Mouse (Mus musculus): ENCODE results near the gene Mroh3. TPM values are rescaled to one million over a fixed set of nuclear protein-coding genes. Genes with fewer than 3 reads are reported as not detected.

Mroh3 gene
- polyA plus RNA-seq, 1 experiment from 2014 or later: 0.78 TPM

DNA sequence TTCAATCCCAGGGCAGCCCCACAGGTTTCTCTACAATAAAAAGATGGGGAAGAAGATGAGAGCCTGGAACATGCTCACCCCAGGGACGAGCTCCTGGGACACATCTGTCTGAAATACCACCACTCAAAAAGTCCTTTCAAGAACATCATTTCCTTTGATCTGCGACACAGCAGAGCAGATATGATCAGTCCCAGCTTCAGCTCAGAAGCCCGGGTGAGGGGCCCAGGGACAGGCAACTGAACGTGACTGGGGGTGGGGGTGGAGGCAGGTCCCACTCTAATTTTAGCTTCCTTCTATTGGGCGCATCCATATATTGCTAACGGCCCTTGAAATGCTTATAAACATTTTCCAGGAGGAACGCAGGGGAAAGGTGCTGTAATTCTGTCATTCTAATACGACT lies 43.0 kb upstream of the Mroh3 start:
- Histone ChIP-seq H3K9ac (ENCODE audit: low read length) (no peak overlapping the region), H3K4me2 (replicated peaks; ENCODE audit: low read depth) (no peak overlapping the region), H3K9me3 (ENCODE audit: control insufficient read depth, low read length) (no peaks in the 10 kb centered on the region), H3K27me3 (ENCODE audit: control insufficient read depth, insufficient read depth, low read length) (peaks cover 5% of the 10 kb centered on the region; the same call in 1 of the 2 replicates), H3K36me3 (ENCODE audit: control insufficient read depth, insufficient read depth, low read length) (no peaks in the 10 kb centered on the region), H3K4me3 (ENCODE audit: low read depth, low read length) (no peak overlapping the region), H3K27ac (replicated peaks) (no peak overlapping the region), H3K4me1 (replicated peaks; ENCODE audit: control insufficient read depth, insufficient read depth) (peaks cover 4% of the 10 kb centered on the region; the same call in 1 of the 2 replicates)
- ATAC-seq (ENCODE audit: low FRiP score, low TSS enrichment): no peak
- no peak for TF ChIP-seq CTCF (IDR thresholded peaks at IDR 0.05; ENCODE audit: low read depth)
- TF ChIP-seq EP300 (optimal IDR thresholded peaks at IDR 0.05): no peak
- WGBS: 68% methylated on average over 8 of the region's 8 CpGs
- no peak for DNase-seq (ENCODE audit: low spot score)

DNA sequence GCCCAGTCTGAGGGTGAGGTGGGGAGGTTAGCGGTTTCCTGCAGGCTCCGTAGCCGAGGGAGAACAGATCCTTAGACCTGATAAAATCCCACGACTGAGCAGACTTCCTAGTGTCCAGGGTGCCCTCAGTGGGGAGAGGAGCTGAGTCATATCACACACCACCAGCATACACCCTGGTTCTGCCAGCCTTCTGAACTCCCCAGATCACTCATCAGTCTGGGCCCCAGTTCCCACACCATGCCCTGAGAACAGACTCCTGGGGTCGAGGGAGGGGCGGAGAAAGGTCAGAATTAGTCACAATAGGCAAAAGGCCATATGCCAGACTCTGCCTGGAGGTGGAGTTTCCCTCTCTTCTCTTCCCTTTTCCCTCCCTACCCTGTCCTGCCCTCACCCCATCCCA lies 42.5 kb upstream of the Mroh3 start:
- WGBS: 36% methylated on average over 6 of the region's 6 CpGs
- Histone ChIP-seq H3K27ac (replicated peaks) (no peak overlapping the region), H3K27me3 (ENCODE audit: control insufficient read depth, insufficient read depth, low read length) (peaks cover 5% of the 10 kb centered on the region; the same call in 1 of the 2 replicates), H3K4me2 (replicated peaks; ENCODE audit: low read depth) (no peak overlapping the region), H3K9ac (ENCODE audit: low read length) (no peak overlapping the region), H3K9me3 (ENCODE audit: control insufficient read depth, low read length) (no peaks in the 10 kb centered on the region), H3K4me3 (ENCODE audit: low read depth, low read length) (no peak overlapping the region), H3K36me3 (ENCODE audit: control insufficient read depth, insufficient read depth, low read length) (no peaks in the 10 kb centered on the region), H3K4me1 (replicated peaks; ENCODE audit: control insufficient read depth, insufficient read depth) (no peaks in the 10 kb centered on the region; the same call in 1 of the 2 replicates)
- TF ChIP-seq EP300 (optimal IDR thresholded peaks at IDR 0.05) (no peak), CTCF (IDR thresholded peaks at IDR 0.05; ENCODE audit: low read depth) (no peak)
- DNase-seq (ENCODE audit: low spot score) (peak; percentile 29), ATAC-seq (ENCODE audit: low FRiP score, low TSS enrichment) (peak; percentile 79)

DNA sequence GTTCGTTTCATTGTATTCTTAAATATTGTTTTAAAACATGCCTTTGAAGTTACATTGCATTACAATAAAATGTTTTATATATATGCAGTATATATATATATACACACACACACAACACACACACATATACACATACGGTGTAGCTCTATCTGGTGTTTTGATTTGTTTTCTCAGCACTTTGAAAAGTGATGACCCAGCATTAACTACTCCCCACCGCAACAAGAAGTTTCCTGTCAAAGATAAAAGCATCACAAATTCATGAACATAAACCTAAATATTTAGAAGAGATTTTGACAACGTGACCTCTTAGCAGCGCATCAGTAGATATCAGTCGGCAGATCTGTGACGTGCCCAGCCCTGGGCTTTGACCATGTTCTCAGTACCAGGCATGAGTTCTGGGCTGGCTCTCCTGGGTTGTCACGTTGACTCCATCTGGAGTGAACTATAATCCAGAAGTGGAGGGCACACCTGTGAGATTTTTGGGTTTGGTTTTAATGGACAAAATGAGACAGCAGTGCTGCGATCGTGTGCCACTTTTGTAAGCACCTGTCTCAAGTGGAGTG lies 42.0 kb upstream of the Mroh3 start:
- H3K9ac ChIP-seq (ENCODE audit: low read length): no peak overlapping the region
- no peak overlapping the region for H3K4me3 ChIP-seq (ENCODE audit: low read depth, low read length)
- H3K36me3 ChIP-seq (ENCODE audit: control insufficient read depth, insufficient read depth, low read length): no peaks in the 10 kb centered on the region
- DNase-seq (ENCODE audit: low spot score) (no peak), ATAC-seq (ENCODE audit: low FRiP score, low TSS enrichment) (no peak)
- H3K27me3 ChIP-seq (ENCODE audit: control insufficient read depth, insufficient read depth, low read length): peaks cover 3% of the 10 kb centered on the region; the same call in 1 of the 2 replicates
- H3K4me1 ChIP-seq (replicated peaks; ENCODE audit: control insufficient read depth, insufficient read depth): no peaks in the 10 kb centered on the region
- TF ChIP-seq EP300 (optimal IDR thresholded peaks at IDR 0.05) (no peak), CTCF (IDR thresholded peaks at IDR 0.05; ENCODE audit: low read depth) (no peak)
- H3K9me3 ChIP-seq (ENCODE audit: control insufficient read depth, low read length): no peaks in the 10 kb centered on the region
- H3K27ac ChIP-seq (replicated peaks): no peak overlapping the region
- no peak overlapping the region for H3K4me2 ChIP-seq (replicated peaks; ENCODE audit: low read depth)
- 65% methylated on average over 10 of the region's 10 CpGs for WGBS

DNA sequence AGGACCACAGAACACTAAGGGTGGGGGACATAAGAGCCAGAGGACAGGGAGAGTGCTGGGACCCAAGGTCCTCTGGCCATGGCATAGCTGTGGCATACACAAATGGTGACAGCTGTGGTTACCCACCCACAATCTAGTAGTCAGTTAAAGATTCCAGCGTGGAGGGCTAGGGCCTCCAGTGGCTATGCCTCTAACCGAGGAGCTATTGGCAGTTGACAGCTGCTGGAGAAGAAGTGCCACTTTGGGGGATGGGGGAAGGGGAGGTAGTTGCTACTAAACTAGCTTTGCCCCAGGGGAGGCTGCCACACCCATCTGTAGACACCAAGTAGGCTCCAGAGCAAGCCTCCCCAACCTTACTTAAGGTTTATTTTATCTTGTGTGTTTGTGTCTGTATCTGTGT lies 40.8 kb upstream of the Mroh3 start:
- no peaks in the 10 kb centered on the region for H3K36me3 ChIP-seq (ENCODE audit: control insufficient read depth, insufficient read depth, low read length)
- H3K27ac ChIP-seq (replicated peaks): no peak overlapping the region
- TF ChIP-seq EP300 (optimal IDR thresholded peaks at IDR 0.05) (no peak), CTCF (IDR thresholded peaks at IDR 0.05; ENCODE audit: low read depth) (no peak)
- no peak overlapping the region for H3K4me3 ChIP-seq (ENCODE audit: low read depth, low read length)
- WGBS: 21% methylated on average over 2 of the region's 2 CpGs
- no peaks in the 10 kb centered on the region for H3K27me3 ChIP-seq (ENCODE audit: control insufficient read depth, insufficient read depth, low read length)
- no peak overlapping the region for H3K9ac ChIP-seq (ENCODE audit: low read length)
- no peak overlapping the region for H3K4me2 ChIP-seq (replicated peaks; ENCODE audit: low read depth)
- no peaks in the 10 kb centered on the region for H3K9me3 ChIP-seq (ENCODE audit: control insufficient read depth, low read length)
- ATAC-seq (ENCODE audit: low FRiP score, low TSS enrichment) (no peak), DNase-seq (ENCODE audit: low spot score) (no peak)
- no peaks in the 10 kb centered on the region for H3K4me1 ChIP-seq (replicated peaks; ENCODE audit: control insufficient read depth, insufficient read depth)

DNA sequence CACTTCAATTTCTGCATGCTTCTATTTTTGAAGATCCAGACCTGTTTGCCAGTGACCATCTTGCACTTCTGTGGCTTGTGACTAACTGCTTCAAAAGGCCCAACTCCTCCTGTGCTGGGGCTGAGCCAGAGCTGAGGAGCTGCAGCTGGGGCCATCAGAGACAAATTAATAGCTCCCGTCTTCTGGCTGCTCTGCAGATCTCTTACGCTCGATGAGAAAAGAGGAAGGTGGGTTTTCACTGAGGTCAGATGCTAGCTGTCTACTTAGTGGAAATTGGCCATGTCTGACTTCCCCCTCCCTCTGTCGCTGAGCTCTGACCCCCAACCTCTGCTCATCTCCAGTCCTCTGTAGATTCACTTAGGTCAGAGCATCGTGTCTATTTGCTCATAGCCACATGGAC lies 37.0 kb upstream of the Mroh3 start:
- Histone ChIP-seq H3K9me3 (ENCODE audit: control insufficient read depth, low read length) (no peaks in the 10 kb centered on the region), H3K4me3 (ENCODE audit: low read depth, low read length) (no peak overlapping the region), H3K27ac (replicated peaks) (no peak overlapping the region), H3K4me2 (replicated peaks; ENCODE audit: low read depth) (no peak overlapping the region), H3K36me3 (ENCODE audit: control insufficient read depth, insufficient read depth, low read length) (no peaks in the 10 kb centered on the region), H3K27me3 (ENCODE audit: control insufficient read depth, insufficient read depth, low read length) (no peaks in the 10 kb centered on the region), H3K9ac (ENCODE audit: low read length) (no peak overlapping the region), H3K4me1 (replicated peaks; ENCODE audit: control insufficient read depth, insufficient read depth) (no peaks in the 10 kb centered on the region)
- 38% methylated on average over 5 of the region's 5 CpGs for WGBS
- no peak for ATAC-seq (ENCODE audit: low FRiP score, low TSS enrichment)
- TF ChIP-seq CTCF (IDR thresholded peaks at IDR 0.05; ENCODE audit: low read depth) (no peak), EP300 (optimal IDR thresholded peaks at IDR 0.05) (no peak)
- no peak for DNase-seq (ENCODE audit: low spot score)

DNA sequence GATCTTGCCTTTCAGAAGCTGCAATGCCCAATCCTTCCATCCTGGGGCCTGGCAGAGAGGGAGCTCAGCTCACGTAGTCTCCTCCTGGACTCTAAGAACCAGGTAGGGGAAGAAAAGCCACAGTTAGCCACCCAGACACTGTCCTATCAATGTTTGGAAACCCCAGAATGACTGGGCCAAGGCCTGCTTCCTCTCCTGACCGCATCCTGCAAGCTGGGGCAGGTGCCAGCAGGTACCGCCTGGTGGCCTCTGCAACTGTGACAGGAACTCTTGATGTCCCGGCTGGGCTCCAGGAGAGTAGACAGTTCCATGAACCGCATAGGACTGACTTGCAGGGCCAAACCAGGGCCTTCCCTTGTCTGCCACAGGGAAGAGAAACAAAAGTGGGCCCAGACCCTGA lies 34.8 kb upstream of the Mroh3 start:
- no peak for ATAC-seq (ENCODE audit: low FRiP score, low TSS enrichment)
- H3K9me3 ChIP-seq (ENCODE audit: control insufficient read depth, low read length): no peaks in the 10 kb centered on the region
- H3K4me1 ChIP-seq (replicated peaks; ENCODE audit: control insufficient read depth, insufficient read depth): no peaks in the 10 kb centered on the region
- H3K4me2 ChIP-seq (replicated peaks; ENCODE audit: low read depth): no peak overlapping the region
- H3K36me3 ChIP-seq (ENCODE audit: control insufficient read depth, insufficient read depth, low read length): no peaks in the 10 kb centered on the region
- 84% methylated on average over 5 of the region's 5 CpGs for WGBS
- no peak overlapping the region for H3K4me3 ChIP-seq (ENCODE audit: low read depth, low read length)
- H3K27me3 ChIP-seq (ENCODE audit: control insufficient read depth, insufficient read depth, low read length): no peaks in the 10 kb centered on the region
- H3K9ac ChIP-seq (ENCODE audit: low read length): no peak overlapping the region
- DNase-seq (ENCODE audit: low spot score): no peak
- no peak overlapping the region for H3K27ac ChIP-seq (replicated peaks)
- TF ChIP-seq CTCF (IDR thresholded peaks at IDR 0.05; ENCODE audit: low read depth) (no peak), EP300 (optimal IDR thresholded peaks at IDR 0.05) (no peak)

All from stomach, postnatal 0 days (tissue).